Mouse (Mus musculus) intestine, embryonic 15.5 days (tissue): ENCODE measurements around the gene Cd151. TPM values are rescaled to one million over a fixed set of nuclear protein-coding genes. Genes with fewer than 3 reads are reported as not detected.
A peak's percentile ranks its signal among the peaks of the same experiment; 100 is the strongest.

Source experiments
- ATAC-seq: fragments of 200-750 bp; cut with Nextera tagmentation; 2 replicates; pipeline ENCODE4 v1.8.0; 2017; ENCODE audit warnings: moderate TSS enrichment, moderate library complexity
- H3K27ac ChIP-seq: fragments of 300-500 bp; sonication (generic); 2 replicates; pipeline ENCODE4 v1.5.1; 2015; ENCODE audit warnings: mild to moderate bottlenecking, inconsistent platforms
- H3K27me3 ChIP-seq: fragments of 300-500 bp; sonication (generic); replicated peaks from 2 replicates; pipeline ENCODE4 v1.6.1; 2015; ENCODE audit warnings: inconsistent platforms
- H3K36me3 ChIP-seq: fragments of 300-500 bp; sonication (generic); 2 replicates; pipeline ENCODE4 v1.6.1; 2015; ENCODE audit warnings: inconsistent platforms
- H3K4me1 ChIP-seq: fragments of 300-500 bp; sonication (generic); replicated peaks from 2 replicates; pipeline ENCODE4 v1.6.1; 2015; ENCODE audit warnings: inconsistent platforms
- H3K4me2 ChIP-seq: fragments of 300-500 bp; sonication (generic); replicated peaks from 2 replicates; pipeline ENCODE4 v1.6.1; 2015; ENCODE audit warnings: mild to moderate bottlenecking, inconsistent platforms
- H3K4me3 ChIP-seq: fragments of 300-500 bp; sonication (generic); replicated peaks from 2 replicates; pipeline ENCODE4 v1.5.1; 2015; ENCODE audit warnings: inconsistent platforms
- H3K9ac ChIP-seq: fragments of 300-500 bp; sonication (generic); 2 replicates; pipeline ENCODE4 v1.6.1; 2015; ENCODE audit warnings: inconsistent platforms
- H3K9me3 ChIP-seq: fragments of 300-500 bp; sonication (generic); 2 replicates; pipeline ENCODE4 v1.6.1; 2016; ENCODE audit warnings: inconsistent platforms
- WGBS: fragments of 180-500 bp; shearing (Covaris S2); methylation state at CpG from one replicate; pipeline ENCODE4 v1.1.7; 2015; 5-methylcytosine and 5-hydroxymethylcytosine counted together
- polyA plus RNA-seq: library from polyadenylated mRNA; unstranded; fragments of >200 nt; fragmentation: Nextera tagmentation; extraction: Ambion mirVana; gene quantifications from 2 replicates; pipeline ENCODE4 v1.2.1, GENCODE M21; 2015

Cd151 gene
- polyA plus RNA-seq, 1 experiment from 2014 or later: 21.5 TPM

DNA sequence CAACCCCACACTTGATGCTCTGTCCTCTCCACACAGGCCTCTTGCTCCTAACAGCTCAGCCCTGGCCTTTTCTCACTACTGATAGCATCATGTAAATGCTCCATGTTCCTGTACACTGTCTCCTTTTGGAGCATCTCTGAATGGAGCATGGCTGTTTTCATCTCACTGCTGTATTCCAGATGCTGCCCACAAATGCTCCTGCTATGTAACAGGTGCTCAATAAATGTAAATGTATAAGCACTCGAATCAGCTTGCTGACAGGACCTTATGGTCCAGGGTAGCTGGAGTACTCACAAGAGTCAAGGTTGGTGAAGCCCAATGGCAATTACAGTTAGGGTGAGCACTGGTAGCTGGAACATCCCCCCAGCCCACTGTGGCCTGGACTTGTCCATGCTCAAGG is 4.0 kb downstream of the Cd151 start:
- Histone ChIP-seq H3K9me3 (no peaks in the 10 kb centered on the region), H3K9ac (no peak overlapping the region), H3K27me3 (0 out of 2 replicates have a peak, but pooled peaks cover 4% of the 10 kb centered on the region), H3K4me2 (no peak overlapping the region), H3K27ac (no peak overlapping the region), H3K4me3 (no peak overlapping the region), H3K4me1 (peaks cover 49% of the 10 kb centered on the region), H3K36me3 (peaks cover 22% of the 10 kb centered on the region)
- no peak for ATAC-seq
- WGBS: 83% methylated on average over 1 of the region's 1 CpGs

DNA sequence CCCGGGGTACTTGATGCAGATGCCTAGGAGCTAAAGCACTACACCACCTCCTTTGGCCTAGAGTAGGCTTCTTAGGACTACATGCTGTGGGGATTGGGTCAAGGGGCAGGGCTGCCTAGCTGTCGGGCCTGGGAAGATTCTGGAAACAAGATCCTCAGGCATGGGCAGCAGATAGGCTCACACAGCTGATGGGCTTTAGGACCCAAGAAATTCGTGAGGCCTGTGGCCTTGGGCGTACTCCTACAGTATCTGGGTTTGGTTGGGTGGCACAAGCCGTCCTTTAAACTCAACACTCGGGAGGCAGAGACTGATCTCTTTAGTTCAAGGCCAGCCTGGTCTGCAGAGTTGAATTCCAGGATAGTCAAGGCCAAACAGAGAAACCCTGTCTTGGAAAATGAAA is 5.0 kb downstream of the Cd151 start:
- Histone ChIP-seq H3K4me1 (peaks cover 51% of the 10 kb centered on the region), H3K36me3 (peaks cover 22% of the 10 kb centered on the region)
- WGBS: 75% methylated on average over 6 of the region's 6 CpGs

GRCm38 (mm10) chr7:141472763-141473162 is 5.6 kb downstream of the Cd151 start:
- peaks cover 22% of the 10 kb centered on the region for H3K36me3 ChIP-seq
- no peaks in the 10 kb centered on the region for H3K9me3 ChIP-seq
- WGBS: 80% methylated on average over 6 of the region's 6 CpGs
- no peaks in the 10 kb centered on the region for H3K27me3 ChIP-seq
- peaks cover 56% of the 10 kb centered on the region for H3K4me1 ChIP-seq
- H3K4me2 ChIP-seq: no peak overlapping the region
- no peak overlapping the region for H3K9ac ChIP-seq
- H3K4me3 ChIP-seq: no peak overlapping the region
- no peak overlapping the region for H3K27ac ChIP-seq
- ATAC-seq: no peak

More for the DNA sequence above, 5.0 kb downstream of the Cd151 start:
- Histone ChIP-seq H3K9me3 (no peaks in the 10 kb centered on the region), H3K4me3 (no peak overlapping the region), H3K27me3 (no peaks in the 10 kb centered on the region), H3K27ac (no peak overlapping the region), H3K9ac (no peak overlapping the region), H3K4me2 (no peak overlapping the region)
- no peak for ATAC-seq

DNA sequence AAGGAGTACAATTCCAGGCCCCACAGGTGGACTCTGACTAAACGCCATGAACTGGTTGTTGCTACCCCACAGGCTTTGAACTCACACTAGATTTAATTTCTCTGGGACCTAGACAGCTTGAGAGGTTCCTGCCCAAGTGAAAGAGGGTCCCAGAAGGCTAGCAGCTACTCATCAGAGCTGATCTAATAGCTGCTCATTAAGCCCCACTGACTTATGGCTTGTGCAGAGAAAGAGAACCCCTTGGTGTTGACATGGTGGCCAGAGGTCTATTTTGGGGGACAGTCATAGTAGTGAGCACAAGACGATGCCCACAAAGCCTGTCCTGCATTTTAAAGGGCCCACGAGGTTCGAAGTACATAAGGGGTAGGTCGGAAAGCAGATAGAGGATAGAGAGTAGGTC is 7.0 kb downstream of the Cd151 start:
- Histone ChIP-seq H3K27ac (no peak overlapping the region), H3K4me1 (peaks cover 50% of the 10 kb centered on the region), H3K36me3 (peaks cover 22% of the 10 kb centered on the region), H3K9me3 (no peaks in the 10 kb centered on the region), H3K4me3 (peak overlapping the region; percentile 69), H3K9ac (peak overlapping the region; percentile 79), H3K4me2 (peak overlapping the region; percentile 83), H3K27me3 (no peaks in the 10 kb centered on the region)
- WGBS: 8% methylated on average over 5 of the region's 5 CpGs
- ATAC-seq: no peak

DNA sequence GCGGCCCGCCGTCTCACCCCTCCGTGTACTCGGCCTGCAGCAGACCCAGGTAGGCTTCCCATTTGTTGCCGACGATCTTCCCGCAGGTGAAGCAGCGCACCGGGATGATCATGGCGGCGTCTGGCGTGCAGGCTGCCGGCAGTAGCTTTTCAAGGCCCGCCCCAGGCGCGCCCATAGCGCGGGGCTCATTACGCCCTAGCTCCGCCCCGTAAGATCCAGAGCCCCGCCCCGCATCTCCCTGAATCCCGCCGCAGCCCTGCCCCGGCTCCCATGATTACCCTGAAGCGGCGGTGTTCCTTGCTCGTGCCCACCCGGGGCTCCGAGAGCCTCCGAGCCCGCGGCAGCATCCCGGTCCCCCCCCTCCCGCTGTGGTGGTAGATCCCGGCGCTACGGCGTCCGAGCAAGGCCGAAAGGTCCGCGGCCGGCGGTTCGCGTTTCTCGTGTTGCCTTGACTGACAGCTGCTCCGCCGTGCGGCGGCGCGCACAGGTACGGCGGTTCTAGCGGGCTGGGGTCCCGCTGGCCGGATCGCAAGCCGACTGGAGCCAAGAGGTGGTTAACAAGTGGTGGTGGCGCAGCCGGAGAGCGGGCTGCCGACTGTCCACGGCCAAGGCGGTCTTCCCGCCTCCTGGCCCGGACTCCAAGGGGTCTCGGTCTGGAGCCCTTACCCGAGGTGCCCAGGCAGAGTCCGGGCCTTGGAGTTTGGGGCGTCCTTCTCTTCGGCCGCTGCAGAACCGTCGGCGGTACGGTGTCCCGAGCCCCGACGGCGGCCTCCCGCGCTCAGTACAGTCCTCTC is 8.0 kb downstream of the Cd151 start, which contains the start of the genes Polr2l and Tspan4:
Gene Polr2l, minus strand, starts transcription at position 122 of the 794 bp plus-strand sequence.
Gene Tspan4, plus strand, starts transcription at position 230 of the 794 bp plus-strand sequence.
- under 1% methylated on average over 87 of the region's 87 CpGs for WGBS
- ATAC-seq: peak; percentile 82
- H3K4me1 ChIP-seq: peaks cover 42% of the 10 kb centered on the region

GRCm38 (mm10) chr7:141475805-141476158 is 8.6 kb downstream of the Cd151 start:
- peak overlapping the region; percentile 79 for H3K9ac ChIP-seq
- H3K27me3 ChIP-seq: no peaks in the 10 kb centered on the region
- H3K27ac ChIP-seq: peak overlapping the region; percentile 97
- under 1% methylated on average over 12 of the region's 12 CpGs for WGBS
- H3K36me3 ChIP-seq: peaks cover 11% of the 10 kb centered on the region; the same call in 1 of the 2 replicates
- H3K4me1 ChIP-seq: peaks cover 42% of the 10 kb centered on the region
- H3K4me2 ChIP-seq: peak overlapping the region; percentile 83
- peak overlapping the region; percentile 69 for H3K4me3 ChIP-seq
- no peaks in the 10 kb centered on the region for H3K9me3 ChIP-seq
- peak; percentile 3 for ATAC-seq

More for the DNA sequence above, 8.0 kb downstream of the Cd151 start, which contains the start of the genes Polr2l and Tspan4:
- Histone ChIP-seq H3K9ac (peak within 1 kb of the TSS; percentile 79), H3K27ac (peak within 1 kb of the TSS; percentile 97), H3K9me3 (no peaks in the 10 kb centered on the region), H3K27me3 (no peaks in the 10 kb centered on the region), H3K36me3 (peaks cover 17% of the 10 kb centered on the region), H3K4me3 (peak within 1 kb of the TSS; percentile 69), H3K4me2 (peak within 1 kb of the TSS; percentile 83)

GRCm38 (mm10) chr7:141476226-141476980 is 9.2 kb downstream of the Cd151 start:
- Histone ChIP-seq H3K36me3 (peaks cover 5% of the 10 kb centered on the region; the same call in 1 of the 2 replicates), H3K4me3 (peak overlapping the region; percentile 69), H3K9ac (peak overlapping the region; percentile 79), H3K27ac (peak overlapping the region; percentile 97), H3K9me3 (no peaks in the 10 kb centered on the region), H3K4me1 (peaks cover 47% of the 10 kb centered on the region), H3K27me3 (no peaks in the 10 kb centered on the region), H3K4me2 (peak overlapping the region; percentile 83)
- peak; percentile 73 for ATAC-seq
- under 1% methylated on average over 17 of the region's 17 CpGs for WGBS

GRCm38 (mm10) chr7:141476981-141477370 is 9.8 kb downstream of the Cd151 start:
- peak overlapping the region; percentile 83 for H3K4me2 ChIP-seq
- H3K9me3 ChIP-seq: no peaks in the 10 kb centered on the region
- peaks cover 53% of the 10 kb centered on the region for H3K4me1 ChIP-seq
- peak overlapping the region; percentile 79 for H3K9ac ChIP-seq
- WGBS: 11% methylated on average over 7 of the region's 7 CpGs
- H3K27ac ChIP-seq: peak overlapping the region; percentile 97
- H3K4me3 ChIP-seq: peak overlapping the region; percentile 69
- H3K27me3 ChIP-seq: peaks cover 3% of the 10 kb centered on the region
- no peak for ATAC-seq
- peaks cover 3% of the 10 kb centered on the region; the same call in 1 of the 2 replicates for H3K36me3 ChIP-seq

DNA sequence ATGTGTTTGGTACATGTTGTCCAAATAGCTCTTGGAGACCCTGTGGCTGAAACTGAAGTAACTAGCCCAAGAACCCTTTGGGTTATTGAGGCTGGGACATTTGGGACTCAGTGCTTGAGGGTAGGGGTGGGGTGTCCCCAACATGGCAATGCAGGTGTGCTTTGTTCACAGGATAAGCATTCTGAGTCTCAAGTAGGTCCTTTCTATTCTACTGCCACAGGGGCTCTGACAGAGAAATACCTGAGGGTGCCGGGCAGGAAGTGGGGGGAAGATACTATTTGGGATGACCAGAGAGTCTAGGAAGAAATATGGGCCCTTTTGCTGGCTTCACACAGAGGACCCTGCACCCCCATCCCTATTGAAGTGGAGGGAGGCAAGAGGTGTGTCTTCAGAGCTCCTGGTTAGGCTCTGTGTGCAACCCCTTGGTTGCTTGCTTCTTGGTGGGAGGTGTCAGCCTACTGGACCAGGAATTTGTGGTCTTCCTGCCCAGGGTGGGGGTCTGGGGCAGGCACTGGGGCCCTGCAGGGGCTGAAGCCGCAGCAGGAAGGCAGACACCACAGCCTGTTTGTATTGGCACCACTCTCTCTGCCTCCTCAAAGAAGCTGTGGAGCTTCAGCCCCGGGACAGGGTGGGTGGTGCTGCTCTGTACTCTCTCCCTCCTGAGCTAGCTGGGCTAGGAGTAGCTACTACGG is 10.5 kb downstream of the Cd151 start:
- H3K4me2 ChIP-seq: peak overlapping the region; percentile 83
- peaks cover 60% of the 10 kb centered on the region for H3K4me1 ChIP-seq
- ATAC-seq: no peak
- H3K27ac ChIP-seq: peak overlapping the region; percentile 97
- H3K9ac ChIP-seq: peak overlapping the region; percentile 79; the same call in 1 of the 2 replicates
- H3K27me3 ChIP-seq: peaks cover 10% of the 10 kb centered on the region
- H3K4me3 ChIP-seq: no peak overlapping the region
- H3K9me3 ChIP-seq: no peaks in the 10 kb centered on the region
- peaks cover under 1% of the 10 kb centered on the region; the same call in 1 of the 2 replicates for H3K36me3 ChIP-seq
- WGBS: 27% methylated on average over 4 of the region's 4 CpGs

DNA sequence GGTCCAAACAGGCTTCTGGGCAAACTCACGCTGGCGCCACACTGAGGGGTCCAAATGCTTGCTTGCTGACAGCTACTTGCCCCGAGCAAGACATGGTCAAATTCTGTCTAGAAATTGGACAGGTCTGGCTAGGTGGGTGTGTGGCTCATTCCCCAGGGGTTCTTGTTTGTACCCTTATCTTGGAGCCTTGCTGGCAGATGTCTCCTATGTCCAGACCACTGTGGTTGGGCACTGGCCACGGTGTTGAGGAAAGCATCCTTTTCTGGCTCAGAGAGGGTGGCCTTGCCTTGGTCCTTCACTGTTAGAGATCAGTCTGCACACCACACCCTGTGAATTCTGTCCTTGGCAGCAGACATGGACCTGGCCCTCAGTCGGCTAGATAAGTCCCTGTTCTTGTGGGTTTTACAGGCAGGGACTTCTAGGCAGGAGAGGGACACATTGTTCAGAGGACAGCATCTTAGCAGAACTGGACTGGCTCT is 11.1 kb downstream of the Cd151 start:
- Histone ChIP-seq H3K9ac (0 out of 2 replicates have a peak overlapping the region, but pooled peaks have one; percentile 1), H3K27ac (peak overlapping the region; percentile 97), H3K9me3 (no peaks in the 10 kb centered on the region), H3K4me3 (no peak overlapping the region), H3K36me3 (no peaks in the 10 kb centered on the region), H3K4me1 (peaks cover 61% of the 10 kb centered on the region), H3K4me2 (peak overlapping the region; percentile 83; the same call in 1 of the 2 replicates), H3K27me3 (peaks cover 11% of the 10 kb centered on the region)
- no peak for ATAC-seq
- 47% methylated on average over 5 of the region's 5 CpGs for WGBS

DNA sequence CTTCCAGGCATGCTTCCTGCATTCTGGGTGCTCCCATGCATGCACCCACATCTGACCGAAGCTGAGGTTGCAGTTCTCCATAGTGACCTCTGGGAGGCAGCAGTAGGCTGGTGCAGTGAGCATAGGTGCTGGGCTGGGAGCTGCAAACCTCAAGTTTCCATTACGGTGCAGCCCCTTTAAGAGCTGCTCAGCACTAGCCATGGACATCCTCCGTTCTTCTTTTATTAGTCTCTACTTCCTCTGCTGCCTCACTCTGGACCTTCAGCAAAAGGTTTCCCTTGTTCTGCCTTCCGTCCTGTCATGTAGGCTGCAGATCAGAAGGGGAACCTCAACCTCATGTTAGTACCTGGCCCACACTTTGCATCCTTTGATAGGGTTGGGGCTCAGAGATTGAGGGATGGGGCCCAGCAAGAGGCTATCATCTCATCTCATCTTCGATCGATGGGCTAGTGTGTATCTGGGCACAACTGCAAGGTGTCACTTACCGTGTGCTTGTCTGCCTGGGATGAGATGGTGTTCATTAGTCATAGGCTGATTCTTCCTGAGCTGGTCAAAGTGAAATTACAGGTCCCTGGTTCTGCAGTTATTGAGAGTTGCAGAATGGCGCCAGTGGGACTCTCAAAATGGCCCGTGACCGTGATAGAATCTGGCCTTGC is 13.8 kb downstream of the Cd151 start:
- ATAC-seq: peak; percentile 39
- Histone ChIP-seq H3K4me1 (peaks cover 44% of the 10 kb centered on the region), H3K27me3 (peaks cover 11% of the 10 kb centered on the region), H3K36me3 (no peaks in the 10 kb centered on the region), H3K4me3 (peak overlapping the region; percentile 57), H3K9ac (peak overlapping the region; percentile 48; the same call in 1 of the 2 replicates), H3K27ac (no peak overlapping the region), H3K4me2 (peak overlapping the region; percentile 99), H3K9me3 (no peaks in the 10 kb centered on the region)
- WGBS: 11% methylated on average over 10 of the region's 10 CpGs
